Mouse (Mus musculus) liver, adult 2 months (tissue): Measurements from ENCODE around the gene Gm10392.

ENCODE experiments used
- CTCF ChIP-seq: fragments of 200-500 bp; IDR thresholded peaks from 2 replicates; pipeline ENCODE4 v1.5.1; 2011; ENCODE audit warnings: low read depth, low read length, control low read depth
- POLR2A ChIP-seq: fragments of 200-500 bp; IDR thresholded peaks from 2 replicates; pipeline ENCODE4 v1.6.1; 2011; ENCODE audit warnings: low read length, control low read depth; ENCODE audit not compliant: insufficient read depth; ENCODE audit errors: extremely low read depth

- TF ChIP-seq CTCF (no peak), POLR2A (0 out of 2 replicates have a peak, but pooled peaks have one; percentile 18)
Observed at GRCm38 (mm10) chr11:77513811-77514170, 5.2 kb downstream of the Gm10392 start.
